Mouse (Mus musculus) intestine, embryonic 14.5 days (tissue): ENCODE data around the gene Prkn. TPM values are rescaled to one million over a fixed set of nuclear protein-coding genes. Genes with fewer than 3 reads are reported as not detected.

Experiments used
- ATAC-seq: fragments of 200-750 bp; cut with Nextera tagmentation; replicated peaks from 2 replicates; pipeline ENCODE4 v1.8.0; 2017; ENCODE audit warnings: low read depth, moderate number of reproducible peaks, moderate TSS enrichment, moderate library complexity; ENCODE audit not compliant: low FRiP score, low TSS enrichment
- DNase-seq: peaks from one replicate; pipeline ENCODE4 v3.0.0-alpha.2; 2018; ENCODE audit warnings: low spot score
- H3K27ac ChIP-seq: fragments of 300-500 bp; sonication (generic); 2 replicates; pipeline ENCODE4 v1.5.1; 2014; ENCODE audit warnings: low read depth, mild to moderate bottlenecking, control low read depth
- H3K27me3 ChIP-seq: fragments of 300-500 bp; sonication (generic); replicated peaks from 2 replicates; pipeline ENCODE4 v1.6.1; 2014; ENCODE audit warnings: low read length, control low read depth; ENCODE audit not compliant: control insufficient read depth, insufficient read depth
- H3K36me3 ChIP-seq: fragments of 300-500 bp; sonication (generic); 2 replicates; pipeline ENCODE4 v1.6.1; 2014; ENCODE audit warnings: low read length, control low read depth; ENCODE audit not compliant: control insufficient read depth, insufficient read depth
- H3K4me1 ChIP-seq: fragments of 300-500 bp; sonication (generic); replicated peaks from 2 replicates; pipeline ENCODE4 v1.6.1; 2014; ENCODE audit warnings: low read length, control low read depth, mixed read lengths; ENCODE audit not compliant: control insufficient read depth, insufficient read depth
- H3K4me2 ChIP-seq: fragments of 300-500 bp; sonication (generic); 2 replicates; pipeline ENCODE4 v1.6.1; 2014; ENCODE audit warnings: low read length
- H3K4me3 ChIP-seq: fragments of 300-500 bp; sonication (generic); 2 replicates; pipeline ENCODE4 v1.5.1; 2014; ENCODE audit warnings: low read depth, low read length, control low read depth, mixed read lengths
- H3K9ac ChIP-seq: fragments of 300-500 bp; sonication (generic); 2 replicates; pipeline ENCODE4 v1.6.1; 2014; ENCODE audit warnings: mild to moderate bottlenecking, low read length
- H3K9me3 ChIP-seq: fragments of 300-500 bp; sonication (generic); 2 replicates; pipeline ENCODE4 v1.6.1; 2016; ENCODE audit warnings: low read length, control low read depth; ENCODE audit not compliant: control insufficient read depth
- WGBS: fragments of 180-500 bp; shearing (Covaris S2); extraction: QIAGEN DNeasy Blood & Tissue Kit; methylation state at CpG from one replicate; pipeline ENCODE4 v1.1.7; 2014; 5-methylcytosine and 5-hydroxymethylcytosine counted together
- polyA plus RNA-seq: library from polyadenylated mRNA; unstranded; fragments of >200 nt; fragmentation: Nextera tagmentation; extraction: Ambion mirVana; gene quantifications from 2 replicates; pipeline ENCODE4 v1.2.1, GENCODE M21; 2014

Gene Prkn
- polyA plus RNA-seq, 1 experiment from 2014 or later, result 2.3 TPM

DNA sequence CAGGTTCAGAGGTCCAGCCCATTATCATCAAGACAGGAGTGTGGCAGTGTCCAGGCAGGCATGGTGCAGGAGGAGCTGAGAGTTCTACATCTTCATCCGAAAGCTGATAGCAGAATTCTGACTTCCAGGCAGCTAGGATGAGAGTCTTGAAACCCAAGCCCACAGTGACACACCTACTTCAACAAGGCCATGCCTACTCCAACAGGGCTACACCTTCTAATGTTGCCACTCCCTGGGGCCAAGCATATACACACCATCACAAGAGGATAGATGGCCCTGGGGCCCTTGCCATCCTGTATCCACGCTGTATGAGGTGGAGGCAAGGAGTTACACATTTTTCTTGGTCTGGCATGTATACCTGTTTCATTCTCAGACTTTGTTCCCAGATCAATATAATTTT is 1197.4 kb downstream of the Prkn start:
- Histone ChIP-seq H3K27ac (no peak overlapping the region), H3K36me3 (no peaks in the 10 kb centered on the region), H3K4me1 (no peaks in the 10 kb centered on the region), H3K4me3 (no peak overlapping the region), H3K9ac (no peak overlapping the region), H3K4me2 (no peak overlapping the region), H3K9me3 (no peaks in the 10 kb centered on the region), H3K27me3 (no peaks in the 10 kb centered on the region)
- DNase-seq (no peak), ATAC-seq (no peak)
- 95% methylated on average over 2 of the region's 2 CpGs for WGBS

DNA sequence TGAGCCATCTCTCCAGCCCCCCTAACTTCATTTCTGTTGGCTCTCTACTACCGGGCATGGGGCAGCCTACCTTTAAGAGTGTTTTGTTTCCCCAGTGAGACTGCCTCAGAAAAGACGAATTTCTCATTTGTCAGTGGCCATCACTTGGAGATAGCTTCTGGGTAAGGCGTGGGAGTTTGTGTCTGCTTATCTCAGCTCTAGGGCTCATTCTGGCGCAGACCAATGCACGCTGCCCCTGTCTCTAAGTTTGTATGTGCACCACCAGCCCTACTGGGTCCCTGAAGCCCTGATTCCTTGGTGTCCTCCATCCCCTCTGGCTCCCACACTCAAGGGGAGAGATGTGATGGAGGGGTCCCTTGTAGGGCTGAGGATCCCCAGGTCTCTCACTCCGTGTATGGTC is 1198.3 kb downstream of the Prkn start:
- ATAC-seq, result no peak
- Histone ChIP-seq H3K4me1 (no peaks in the 10 kb centered on the region), H3K9me3 (no peaks in the 10 kb centered on the region), H3K27ac (no peak overlapping the region), H3K9ac (no peak overlapping the region), H3K36me3 (no peaks in the 10 kb centered on the region), H3K4me3 (no peak overlapping the region), H3K27me3 (no peaks in the 10 kb centered on the region), H3K4me2 (no peak overlapping the region)
- DNase-seq, result no peak
- 65% methylated on average over 6 of the region's 6 CpGs for WGBS

DNA sequence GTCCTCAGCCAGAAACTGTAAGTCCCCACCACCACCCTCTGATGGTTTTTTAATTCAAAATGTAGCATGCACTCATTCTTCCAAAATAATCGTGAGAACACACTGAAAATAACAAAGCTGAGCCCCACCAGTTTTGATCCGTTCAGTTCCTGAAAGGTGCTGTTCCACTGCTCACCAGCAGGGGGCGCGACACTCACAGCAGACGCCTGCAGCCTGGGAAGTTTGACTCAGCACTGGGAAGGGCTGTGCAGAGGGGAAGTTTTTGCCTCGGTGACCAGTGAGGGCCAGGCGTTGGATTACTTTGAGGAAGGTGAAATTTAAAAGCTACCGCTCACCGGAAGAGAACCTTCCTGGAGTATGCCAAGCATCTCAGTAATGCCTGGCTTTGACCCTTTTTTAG is 1199.0 kb downstream of the Prkn start:
- H3K4me1 ChIP-seq, result no peaks in the 10 kb centered on the region
- DNase-seq, result peak; percentile 91
- H3K4me3 ChIP-seq, result no peak overlapping the region
- H3K9ac ChIP-seq, result no peak overlapping the region
- H3K27ac ChIP-seq, result no peak overlapping the region
- no peaks in the 10 kb centered on the region for H3K36me3 ChIP-seq
- H3K4me2 ChIP-seq, result no peak overlapping the region
- no peaks in the 10 kb centered on the region for H3K9me3 ChIP-seq
- peak; percentile 55; the same call in 1 of the 2 replicates for ATAC-seq
- WGBS, result under 1% methylated on average over 9 of the region's 9 CpGs
- no peaks in the 10 kb centered on the region for H3K27me3 ChIP-seq

DNA sequence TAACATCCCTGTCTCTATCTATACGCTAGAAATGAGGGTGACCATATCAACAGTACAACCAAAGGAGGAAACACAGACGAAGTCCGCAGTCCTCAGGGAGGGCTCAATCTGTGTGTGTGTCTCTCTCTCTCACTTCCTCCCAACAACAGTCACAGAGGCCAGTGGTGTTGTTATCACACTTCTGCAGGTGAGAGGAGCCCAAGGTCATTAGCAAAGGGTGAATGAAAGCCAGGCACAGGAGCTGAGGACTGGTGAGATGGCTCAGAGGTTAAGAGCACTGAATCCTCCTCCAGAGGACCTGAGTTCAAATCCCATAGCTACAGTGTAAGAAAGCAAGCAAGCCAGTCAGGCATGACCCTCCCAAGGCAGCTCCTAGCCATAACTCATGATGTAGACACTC is 1199.7 kb downstream of the Prkn start:
- Histone ChIP-seq H3K27me3 (0 out of 2 replicates have a peak, but pooled peaks cover 4% of the 10 kb centered on the region), H3K9ac (no peak overlapping the region), H3K4me2 (no peak overlapping the region), H3K36me3 (no peaks in the 10 kb centered on the region), H3K4me3 (no peak overlapping the region), H3K27ac (no peak overlapping the region), H3K9me3 (no peaks in the 10 kb centered on the region), H3K4me1 (no peaks in the 10 kb centered on the region)
- ATAC-seq, result no peak
- DNase-seq, result no peak
- 68% methylated on average over 3 of the region's 3 CpGs for WGBS

DNA sequence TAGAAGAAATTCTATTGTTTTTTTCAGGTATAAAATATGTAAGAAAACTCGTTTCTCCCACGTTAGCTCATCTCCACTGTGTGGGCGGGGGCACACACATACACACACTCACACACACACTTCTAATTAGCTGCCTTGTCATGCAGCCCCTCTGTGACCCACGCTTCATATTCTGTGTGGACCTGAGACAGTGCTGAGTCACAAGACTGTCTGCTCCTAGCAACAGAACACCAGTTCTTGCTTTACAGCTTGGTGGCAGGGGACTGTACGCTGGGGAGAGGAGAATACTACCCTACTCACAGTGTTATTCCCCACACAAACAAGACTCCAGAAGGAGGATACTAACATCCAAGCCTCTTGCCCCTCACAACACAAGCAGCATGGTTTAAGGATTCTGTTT is 1200.4 kb downstream of the Prkn start:
- DNase-seq, result no peak
- H3K9me3 ChIP-seq, result no peaks in the 10 kb centered on the region
- H3K4me1 ChIP-seq, result no peaks in the 10 kb centered on the region
- 0 out of 2 replicates have a peak, but pooled peaks cover 4% of the 10 kb centered on the region for H3K27me3 ChIP-seq
- ATAC-seq, result no peak
- H3K27ac ChIP-seq, result no peak overlapping the region
- H3K36me3 ChIP-seq, result no peaks in the 10 kb centered on the region
- no peak overlapping the region for H3K4me3 ChIP-seq
- H3K4me2 ChIP-seq, result no peak overlapping the region
- H3K9ac ChIP-seq, result no peak overlapping the region
- WGBS, result 85% methylated on average over 5 of the region's 5 CpGs

DNA sequence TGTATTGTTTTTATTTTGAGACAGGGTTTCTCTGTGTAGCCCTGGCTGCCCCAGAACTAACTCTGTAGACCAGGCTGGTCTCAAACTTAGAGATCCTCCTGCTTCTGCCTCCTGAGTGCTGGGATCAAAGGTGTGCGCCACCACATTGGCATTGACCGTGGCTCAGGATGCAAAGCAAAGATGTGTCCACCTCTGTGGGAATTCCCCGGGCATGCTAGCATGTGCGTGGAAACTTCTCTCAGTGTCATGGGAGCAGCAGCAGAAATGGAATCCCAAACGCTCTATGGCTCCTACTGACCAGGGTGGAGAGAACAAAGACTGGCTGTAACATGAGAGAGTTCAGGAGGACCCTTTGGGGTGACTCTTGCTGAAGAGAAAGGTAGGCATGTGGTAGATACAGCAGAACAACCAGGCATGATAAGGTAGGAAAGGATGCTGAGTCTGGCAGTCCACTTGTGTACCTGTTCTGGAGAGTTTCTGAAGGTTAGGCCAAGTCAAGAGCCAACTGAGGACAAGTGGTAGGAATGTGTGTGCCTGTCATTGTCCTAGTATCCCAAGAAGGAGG is 1201.0 kb downstream of the Prkn start:
- Histone ChIP-seq H3K36me3 (no peaks in the 10 kb centered on the region), H3K9ac (no peak overlapping the region), H3K27me3 (0 out of 2 replicates have a peak, but pooled peaks cover 4% of the 10 kb centered on the region), H3K27ac (no peak overlapping the region), H3K4me3 (no peak overlapping the region), H3K9me3 (no peaks in the 10 kb centered on the region), H3K4me1 (no peaks in the 10 kb centered on the region), H3K4me2 (no peak overlapping the region)
- DNase-seq (no peak), ATAC-seq (no peak)
- WGBS, result 94% methylated on average over 5 of the region's 5 CpGs

DNA sequence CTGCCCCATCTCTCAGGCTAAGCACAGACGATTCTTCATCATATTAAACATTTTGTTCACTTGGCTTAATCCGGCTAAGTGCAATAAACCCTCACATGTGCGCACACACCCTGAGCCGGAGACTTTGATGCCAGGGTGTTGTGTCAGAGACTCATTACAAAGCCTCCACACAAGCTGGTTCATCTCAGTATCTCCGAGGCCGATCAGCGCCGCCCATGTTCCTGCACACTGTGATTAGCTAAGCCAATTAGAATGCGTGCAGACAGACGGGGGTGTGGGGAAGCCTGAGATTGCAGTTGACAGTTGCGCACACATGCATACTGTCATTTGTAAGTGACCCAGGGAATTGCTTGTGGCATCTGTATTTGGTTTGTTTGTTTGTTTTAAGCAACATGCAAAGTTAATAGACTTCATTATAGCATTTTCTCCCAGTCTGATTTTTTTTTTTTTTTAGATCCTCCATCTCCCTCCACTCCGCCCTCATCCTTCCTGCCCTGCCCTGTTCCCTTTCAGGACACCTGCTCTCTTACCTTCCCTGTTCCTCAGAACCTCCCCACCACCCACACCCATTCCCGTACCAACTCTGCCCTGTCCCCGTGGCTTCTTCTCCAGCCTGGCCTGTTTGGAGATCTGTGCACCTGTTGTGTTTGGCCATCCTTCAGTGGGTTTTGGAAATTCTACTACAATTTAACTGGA is 1202.5 kb downstream of the Prkn start:
- Histone ChIP-seq H3K27ac (no peak overlapping the region), H3K36me3 (no peaks in the 10 kb centered on the region), H3K9ac (no peak overlapping the region), H3K4me2 (no peak overlapping the region), H3K4me3 (no peak overlapping the region), H3K27me3 (0 out of 2 replicates have a peak, but pooled peaks cover 4% of the 10 kb centered on the region), H3K4me1 (no peaks in the 10 kb centered on the region), H3K9me3 (no peaks in the 10 kb centered on the region)
- 62% methylated on average over 14 of the region's 14 CpGs for whole genome bisulfite sequencing
- DNase-seq, result no peak
- ATAC-seq, result peak; percentile 50; the same call in 1 of the 2 replicates

DNA sequence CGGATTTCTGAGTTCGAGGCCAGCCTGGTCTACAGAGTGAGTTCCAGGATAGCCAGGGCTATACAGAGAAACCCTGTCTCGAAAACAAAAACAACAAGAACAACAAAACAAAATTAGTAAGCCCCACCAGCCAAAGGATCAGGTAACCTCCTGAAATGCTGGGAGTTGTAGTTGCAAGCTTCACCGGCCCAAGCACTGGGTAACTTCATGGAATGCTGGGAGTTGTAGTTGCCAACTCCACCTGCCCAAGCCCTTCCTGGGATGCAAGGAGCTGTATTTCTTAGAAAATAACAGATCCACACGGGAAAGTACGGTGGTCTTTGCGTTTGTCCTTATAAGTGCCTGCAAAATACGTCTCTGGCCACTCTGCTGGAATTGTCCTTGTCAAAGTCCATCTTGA is 1204.0 kb downstream of the Prkn start:
- H3K4me1 ChIP-seq, result no peaks in the 10 kb centered on the region
- DNase-seq (no peak), ATAC-seq (no peak)
- WGBS, result 66% methylated on average over 8 of the region's 8 CpGs
- H3K9me3 ChIP-seq, result no peaks in the 10 kb centered on the region
- H3K27ac ChIP-seq, result no peak overlapping the region
- no peak overlapping the region for H3K4me2 ChIP-seq
- H3K9ac ChIP-seq, result no peak overlapping the region
- no peak overlapping the region for H3K4me3 ChIP-seq
- 0 out of 2 replicates have a peak, but pooled peaks cover 4% of the 10 kb centered on the region for H3K27me3 ChIP-seq
- no peaks in the 10 kb centered on the region for H3K36me3 ChIP-seq

DNA sequence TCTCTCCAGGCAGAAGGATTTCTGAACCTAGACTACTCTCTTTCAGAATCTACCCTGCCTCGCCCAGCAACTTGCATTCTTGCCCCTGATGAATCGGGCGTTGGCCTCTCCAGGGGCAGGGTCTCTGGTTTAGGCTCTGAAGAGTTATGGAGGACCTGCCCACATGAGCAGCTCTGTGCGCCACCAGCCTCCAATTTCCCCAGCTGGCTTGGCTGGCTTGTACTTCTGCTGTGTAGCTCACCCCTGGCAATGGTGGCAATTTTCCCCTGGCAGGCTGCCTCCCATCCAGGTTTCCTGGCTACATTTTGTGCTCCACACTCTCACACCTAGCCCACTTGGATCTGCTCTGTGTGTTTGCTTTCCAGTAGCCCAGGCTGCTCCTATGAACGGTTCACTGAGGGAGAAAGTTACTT is 1205.7 kb downstream of the Prkn start:
- H3K27ac ChIP-seq, result no peak overlapping the region
- ATAC-seq, result no peak
- DNase-seq, result no peak
- no peaks in the 10 kb centered on the region for H3K36me3 ChIP-seq
- H3K9me3 ChIP-seq, result no peaks in the 10 kb centered on the region
- H3K4me3 ChIP-seq, result no peak overlapping the region
- no peak overlapping the region for H3K4me2 ChIP-seq
- WGBS, result 48% methylated on average over 5 of the region's 5 CpGs
- 0 out of 2 replicates have a peak, but pooled peaks cover 4% of the 10 kb centered on the region for H3K27me3 ChIP-seq
- H3K9ac ChIP-seq, result no peak overlapping the region
- H3K4me1 ChIP-seq, result no peaks in the 10 kb centered on the region
